Mouse (Mus musculus) ES-CJ7 (cell line): ENCODE results near the gene Arid5b.

Experiments used
- DNase-seq: peaks from one replicate; pipeline ENCODE4 v3.0.0; 2011; ENCODE audit warnings: low read depth, low spot score

The Arid5b gene

DNA sequence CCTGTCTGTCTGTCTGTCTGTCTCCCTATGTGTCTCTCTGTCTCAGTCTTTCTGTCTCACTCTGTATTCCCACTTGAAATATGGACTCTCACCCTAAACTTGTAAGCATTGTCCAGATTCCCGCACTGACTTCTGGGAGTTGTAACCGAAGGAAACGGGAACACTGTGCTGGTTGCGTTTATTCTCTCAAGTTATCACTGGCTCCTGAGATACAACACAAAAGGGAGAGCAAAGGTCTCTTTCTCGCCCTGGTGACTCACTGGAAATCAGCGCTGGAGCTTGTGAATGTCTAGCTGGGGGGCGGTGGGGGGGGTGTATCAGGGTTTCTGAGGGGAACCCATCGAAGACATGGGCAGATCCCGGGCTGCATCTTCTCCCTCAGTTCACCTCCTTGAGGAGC is 82.2 kb downstream of the Arid5b start:
- no peak for DNase-seq

- no peak for DNase-seq
Observed at GRCm38 (mm10) chr10:68193561-68193960, 85.0 kb downstream of the Arid5b start.

DNA sequence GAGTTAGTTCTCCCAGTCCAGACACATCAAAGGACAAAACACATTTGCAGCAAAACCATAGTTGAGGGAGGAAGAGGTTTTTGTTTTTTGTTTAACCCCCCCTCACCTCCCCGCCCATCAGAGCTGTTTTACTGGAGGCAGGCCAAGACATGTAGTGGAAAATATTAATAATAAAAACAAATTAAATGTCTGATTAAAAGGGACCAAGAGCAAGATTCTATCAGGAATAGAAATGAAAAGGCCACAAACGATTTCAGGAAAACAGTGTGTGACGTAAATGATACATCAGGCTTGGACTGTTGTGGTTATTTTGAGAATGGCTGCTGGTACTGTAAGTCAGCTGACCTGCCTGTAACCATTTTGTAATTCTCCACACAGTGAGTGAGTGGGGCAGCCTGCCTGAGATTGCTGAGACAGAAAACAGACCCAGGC is 85.7 kb downstream of the Arid5b start:
- DNase-seq: no peak

DNA sequence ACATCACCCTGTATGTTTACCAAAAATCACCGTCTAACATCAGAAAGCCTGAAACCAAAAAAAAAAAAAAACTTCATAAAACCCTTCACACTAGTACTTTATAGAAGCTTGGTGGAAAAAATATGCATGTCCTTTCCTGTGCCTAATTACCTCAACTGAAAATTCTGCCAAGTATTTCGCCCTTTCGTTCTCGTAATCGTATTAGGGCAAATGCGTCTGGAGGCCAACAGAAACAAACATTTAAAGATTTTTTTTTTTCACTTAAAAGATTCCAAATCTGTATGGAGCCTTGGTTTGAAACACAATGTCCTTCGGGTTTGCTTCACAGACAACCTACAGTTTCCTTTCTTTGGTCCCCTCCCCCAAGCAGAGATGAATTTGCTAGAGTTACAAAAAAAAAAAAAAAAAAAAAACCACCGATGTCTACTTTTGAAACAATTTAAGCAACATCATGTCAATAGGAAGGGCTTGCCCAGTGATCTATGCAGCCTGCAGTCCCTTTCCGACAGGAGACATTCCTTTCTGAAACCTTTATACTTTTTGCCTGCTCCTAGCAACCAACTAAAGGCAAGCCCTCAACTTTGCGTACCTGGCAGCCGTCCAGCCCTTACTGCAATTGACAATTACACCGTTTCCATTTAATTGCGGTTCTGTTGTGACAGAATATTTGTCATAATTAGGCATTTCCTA is 86.7 kb downstream of the Arid5b start:
- no peak for DNase-seq

DNA sequence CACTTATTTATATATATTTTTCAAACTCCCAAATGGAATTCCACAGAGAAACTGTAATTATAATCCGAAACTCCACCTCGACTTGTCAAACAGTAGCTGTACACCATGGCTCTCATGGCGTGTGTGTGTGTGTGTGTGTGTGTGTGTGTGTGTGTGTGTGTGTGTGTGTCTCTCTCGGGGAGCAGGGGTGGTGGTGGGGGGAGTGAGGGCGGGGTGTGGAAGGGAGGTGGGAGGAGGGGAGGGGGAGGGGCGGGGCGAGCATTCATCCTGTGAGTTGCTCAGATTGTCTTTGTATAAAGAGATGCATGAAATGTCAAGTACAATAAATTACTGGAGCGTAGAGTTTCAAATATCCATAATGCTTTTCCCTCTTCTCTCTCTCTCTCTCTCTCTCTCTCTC is 87.4 kb downstream of the Arid5b start:
- no peak for DNase-seq

DNA sequence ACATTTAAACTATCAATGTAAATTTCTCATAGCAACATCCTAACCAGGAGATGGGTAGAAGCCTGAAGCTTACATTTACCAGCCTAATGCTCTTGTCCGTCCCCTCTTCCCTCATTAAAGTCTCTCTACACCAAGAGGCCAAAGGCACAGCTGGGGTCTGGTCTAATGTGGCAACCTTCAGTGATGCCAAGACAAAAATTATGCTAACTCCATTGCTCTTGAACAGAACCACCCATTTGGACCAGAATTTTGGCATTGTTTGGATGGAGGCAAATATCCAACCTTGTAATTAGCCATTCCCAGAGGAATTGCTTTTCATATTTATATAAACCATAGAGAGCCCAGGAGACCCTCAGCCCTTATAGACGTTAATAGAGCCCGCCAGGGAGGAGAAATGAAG is 88.7 kb downstream of the Arid5b start:
- DNase-seq: no peak

DNA sequence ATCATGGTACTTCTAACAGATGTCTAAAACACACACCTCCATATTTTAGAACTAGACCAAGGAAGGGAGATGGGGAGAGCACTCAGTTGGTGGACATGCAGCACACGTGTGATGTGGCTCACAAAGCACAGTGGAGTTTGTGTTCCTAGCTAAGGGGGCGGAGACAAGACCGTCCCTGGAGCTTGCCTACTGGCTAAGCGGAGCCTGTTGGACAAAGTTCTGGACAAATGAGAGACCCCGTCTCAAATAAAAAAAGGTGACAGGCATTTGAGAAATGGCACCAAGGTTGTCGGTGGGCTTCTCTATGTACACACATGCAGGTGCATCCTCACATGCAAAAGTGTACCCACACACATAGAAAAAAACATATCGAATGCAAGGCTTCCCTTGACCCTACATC is 95.4 kb downstream of the Arid5b start:
- no peak for DNase-seq

GRCm38 (mm10) chr10:68182266-68182665 is 96.3 kb downstream of the Arid5b start:
- DNase-seq: no peak

DNA sequence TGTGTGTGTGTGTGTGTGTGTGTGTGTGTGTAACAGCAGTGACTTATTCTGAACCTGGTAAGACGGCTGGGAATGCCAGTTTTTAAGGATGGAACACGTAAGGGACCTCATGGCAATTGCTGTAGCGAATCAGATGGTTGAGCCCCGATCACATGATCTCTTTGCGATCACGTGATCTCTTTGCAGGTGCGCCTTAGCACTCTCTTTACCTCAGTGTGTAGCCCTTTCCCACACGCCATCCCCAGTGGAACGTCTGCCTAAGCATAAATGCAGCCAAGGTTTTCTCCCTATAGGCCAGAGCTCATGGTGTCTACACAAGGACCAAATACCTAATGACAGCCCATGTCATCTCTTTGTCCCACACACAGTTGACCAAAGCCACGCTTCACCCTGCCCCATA is 97.4 kb downstream of the Arid5b start:
- DNase-seq: peak; percentile 73

- peak; percentile 23 for DNase-seq
Observed at GRCm38 (mm10) chr10:68180721-68181120, 97.8 kb downstream of the Arid5b start.

DNA sequence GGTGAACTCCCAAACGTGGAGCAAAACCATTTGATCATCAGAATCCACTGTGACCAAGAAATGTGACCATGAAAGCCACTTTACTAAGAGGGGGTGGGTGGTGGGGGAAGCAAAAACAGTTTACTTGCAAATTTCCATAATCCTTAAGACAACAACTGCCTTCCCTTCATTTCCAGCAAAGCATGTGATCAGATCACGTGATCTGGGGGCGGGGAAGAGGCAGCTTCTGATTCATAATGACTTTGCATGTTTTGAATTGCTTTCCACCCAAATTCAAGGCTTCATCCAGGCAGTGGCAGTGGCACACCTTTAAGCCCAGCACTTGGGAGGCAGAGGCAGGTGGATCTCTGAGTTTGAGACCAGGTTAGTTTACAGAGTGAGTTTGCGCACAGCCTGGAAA is 98.4 kb downstream of the Arid5b start:
- peak; percentile 89 for DNase-seq

GRCm38 (mm10) chr10:68179741-68180140 is 98.8 kb downstream of the Arid5b start:
- no peak for DNase-seq

GRCm38 (mm10) chr10:68179339-68179738 is 99.2 kb downstream of the Arid5b start:
- DNase-seq: no peak

DNA sequence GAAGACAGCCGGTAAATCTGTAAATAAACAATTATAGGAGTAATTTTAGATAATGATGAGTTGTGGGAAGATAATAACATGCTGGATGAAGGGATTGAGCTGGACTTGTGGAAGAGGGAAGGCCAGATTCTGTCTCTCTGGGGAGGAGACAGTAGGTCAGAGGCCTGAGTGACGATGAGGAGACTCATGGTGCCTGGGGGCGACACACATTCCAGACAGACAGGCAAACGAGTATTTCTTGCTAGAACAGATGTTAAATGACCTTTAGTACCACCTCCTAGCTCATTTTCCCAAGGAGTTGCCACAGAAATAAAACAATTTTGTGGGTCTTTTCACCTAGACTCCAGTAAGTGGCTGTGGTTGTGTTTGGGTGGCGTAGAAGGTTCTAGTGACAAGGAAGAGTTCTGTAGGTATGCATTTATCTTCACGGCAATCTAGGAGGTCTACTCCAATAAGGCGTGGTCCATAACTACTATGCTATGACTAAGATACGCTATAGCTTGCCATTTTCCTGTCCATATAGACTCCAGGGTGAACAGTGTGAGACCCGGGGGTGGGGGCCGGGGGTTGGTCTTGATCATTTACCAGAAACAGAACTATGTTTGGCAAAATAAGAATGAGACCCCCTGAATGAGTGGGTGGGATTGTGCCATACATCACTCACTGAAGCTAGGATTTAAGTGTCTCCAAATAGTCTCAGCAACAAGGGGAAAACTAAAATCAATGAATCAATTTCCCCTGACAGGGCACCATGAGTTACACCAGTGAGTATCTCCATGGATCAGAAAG is 100.6 kb downstream of the Arid5b start:
- no peak for DNase-seq

GRCm38 (mm10) chr10:68175811-68176210 is 102.7 kb downstream of the Arid5b start:
- DNase-seq: no peak

- no peak for DNase-seq
Observed at GRCm38 (mm10) chr10:68173634-68174033, 104.9 kb downstream of the Arid5b start.

- DNase-seq: no peak
Observed at GRCm38 (mm10) chr10:68172906-68173305, 105.6 kb downstream of the Arid5b start.

GRCm38 (mm10) chr10:68171974-68172373 is 106.6 kb downstream of the Arid5b start:
- peak; percentile 93 for DNase-seq

DNA sequence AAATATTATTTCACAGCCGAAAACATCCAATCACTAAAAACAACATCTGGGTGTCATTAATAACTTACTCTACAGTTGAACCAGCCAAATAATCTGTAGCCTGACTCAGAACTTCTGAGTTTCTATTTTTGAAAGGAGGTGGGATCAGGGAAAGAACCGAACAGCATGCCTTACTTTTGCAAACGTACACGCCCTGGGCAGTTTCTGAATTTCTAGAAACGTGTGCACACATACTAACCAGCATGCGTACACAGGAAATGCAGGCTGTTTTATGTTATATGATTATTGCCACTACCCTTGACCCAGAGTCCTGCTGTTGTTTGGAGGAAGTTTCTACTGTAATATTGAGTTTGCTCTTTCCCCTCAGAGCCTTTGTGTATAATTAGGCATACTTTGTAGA is 109.9 kb downstream of the Arid5b start:
- DNase-seq: no peak

GRCm38 (mm10) chr10:68168141-68168540 is 110.4 kb downstream of the Arid5b start:
- DNase-seq: no peak

DNA sequence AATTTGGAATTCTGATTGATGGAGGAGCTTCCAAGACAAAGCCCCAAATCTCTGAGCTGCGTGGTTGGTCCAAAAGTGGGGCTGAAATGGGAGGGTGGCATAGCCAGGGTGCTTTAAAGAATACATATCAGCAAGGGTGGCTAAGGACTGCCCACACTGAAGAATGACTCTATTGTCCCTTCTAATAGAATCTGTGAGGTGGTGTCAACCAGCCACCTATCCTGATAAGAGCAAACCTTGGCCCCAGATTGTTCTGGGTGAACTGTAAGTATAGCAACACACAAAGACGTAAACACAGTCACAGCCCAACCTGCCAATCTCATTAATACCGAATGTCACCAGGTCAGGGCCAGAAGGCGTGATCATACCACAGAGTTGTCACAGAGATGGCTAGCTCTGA is 111.4 kb downstream of the Arid5b start:
- no peak for DNase-seq

DNA sequence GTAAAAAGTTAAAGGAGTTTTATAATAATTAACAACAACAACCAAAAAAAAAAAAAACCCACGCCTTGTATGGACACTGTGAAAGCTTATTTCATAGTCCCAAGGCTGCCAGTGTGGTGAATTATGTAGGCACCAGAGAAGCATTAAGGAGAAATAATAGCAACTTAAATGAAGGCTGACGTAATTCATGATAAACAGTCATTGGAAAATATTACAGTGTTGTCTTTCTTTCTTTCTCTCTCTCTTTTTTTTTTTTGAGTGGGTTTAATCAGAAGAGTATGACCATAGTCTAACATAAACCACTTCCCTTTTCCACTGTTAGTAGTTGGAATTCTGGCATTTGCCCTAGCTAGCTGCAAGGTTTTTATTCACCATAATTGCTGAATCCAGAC is 111.8 kb downstream of the Arid5b start:
- no peak for DNase-seq
